Mouse (Mus musculus): ENCODE data around the gene Taf1b.

DNA sequence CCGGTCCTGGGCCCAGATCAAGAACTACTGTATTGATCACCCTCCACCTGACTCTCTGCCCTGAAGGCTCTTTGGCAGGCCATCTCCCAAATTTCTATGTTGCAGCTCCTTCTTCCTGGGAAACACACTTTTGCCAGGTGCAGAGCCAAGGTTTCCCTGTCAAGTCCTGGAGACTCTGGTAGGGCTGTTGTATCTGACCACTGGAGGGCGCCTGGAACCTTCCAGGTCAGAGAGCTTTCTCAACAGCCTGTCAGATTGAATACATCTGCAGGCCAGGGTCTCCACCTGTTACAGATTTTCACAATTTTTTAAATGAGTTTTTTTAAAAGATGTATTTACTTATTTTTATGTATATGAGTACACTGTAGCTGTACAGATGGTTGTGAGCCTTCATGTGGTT, 105.1 kb downstream of the Taf1b start:
- TF ChIP-seq CTCF (IDR thresholded peaks at IDR 0.05; ENCODE audit: extremely low read depth, insufficient read depth, insufficient read length, insufficient replicate concordance) = peak; percentile 70; the same call in 1 of the 2 replicates
- no peak for TF ChIP-seq POLR2A (IDR thresholded peaks at IDR 0.05; ENCODE audit: low read depth, low read length)

Data from spleen, adult 2 months (tissue).